25 mouse cellular contexts compared by ENCODE assay signal in the genomic region with DNA sequence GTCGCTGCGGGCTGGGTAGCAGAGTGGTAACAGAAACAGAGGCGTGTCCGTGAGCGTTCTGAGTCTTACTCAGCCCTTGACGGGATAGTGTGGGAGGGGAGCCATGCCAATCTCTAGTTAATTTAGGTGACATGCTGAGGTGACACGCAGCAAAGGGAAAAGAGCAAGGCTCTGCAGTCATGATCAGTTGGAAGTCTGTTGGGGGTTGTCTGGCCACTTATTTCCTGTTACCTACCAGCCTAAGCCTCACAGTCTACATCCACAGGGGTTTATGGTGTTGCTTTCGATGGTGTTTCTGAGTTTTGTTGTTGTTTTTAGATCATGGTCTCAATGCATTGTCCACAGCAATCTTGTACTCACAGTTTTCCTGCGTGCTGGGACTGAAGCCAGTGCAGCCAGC. TPM values are rescaled to one million over a fixed set of nuclear protein-coding genes. Genes with fewer than 3 reads are reported as not detected.
DNase-seq lines count a peak whose midpoint lies in the region; ATAC-seq and TF ChIP-seq lines count a peak whose summit lies in the region.
"Had no signal": no experiment of that assay in that cellular context is flagged by ENCODE, and none has a peak within 500 bp of the region (broad histone marks: within the 10 kb centered on the region; RNA-seq: fewer than 3 reads in every experiment).

No protein-coding gene starts in this region.

- peak overlapping the region; percentile 36; the same call in 1 of the 2 replicates for H3K27ac ChIP-seq in layer of hippocampus, adult 2 months
- H3K27ac ChIP-seq in heart, postnatal 0 days (ENCODE audit: low read depth), result peak overlapping the region; percentile 76
- H3K27ac ChIP-seq: embryonic facial prominence, embryonic 10.5 days; forebrain, embryonic 15.5 days; hindbrain, embryonic 14.5 days; intestine, embryonic 15.5 days; kidney, embryonic 15.5 days; limb, embryonic 13.5 days; liver, embryonic 13.5 days; midbrain, embryonic 12.5 days had no signal

- ATAC-seq in heart, postnatal 0 days (ENCODE audit: insufficient read depth, low read depth), result peak; percentile 48; the same call in 1 of the 2 replicates
- ATAC-seq: forebrain, embryonic 15.5 days; intestine, embryonic 15.5 days had no signal

- H3K9me3 ChIP-seq in heart, postnatal 0 days (replicated peaks; ENCODE audit: control insufficient read depth, low read length), result no peaks in the 10 kb centered on the region
- H3K9me3 ChIP-seq: embryonic facial prominence, embryonic 10.5 days; forebrain, embryonic 15.5 days; intestine, embryonic 15.5 days; kidney, embryonic 15.5 days; limb, embryonic 13.5 days; liver, embryonic 13.5 days; midbrain, embryonic 12.5 days had no signal

- H3K9ac ChIP-seq in heart, postnatal 0 days (replicated peaks; ENCODE audit: low read depth, low read length), result no peak overlapping the region
- H3K9ac ChIP-seq: forebrain, embryonic 15.5 days; hindbrain, embryonic 14.5 days; intestine, embryonic 15.5 days; kidney, embryonic 15.5 days; limb, embryonic 13.5 days; liver, embryonic 13.5 days; midbrain, embryonic 12.5 days had no signal

- peak overlapping the region; percentile 19; the same call in 1 of the 2 replicates for H3K4me2 ChIP-seq in heart, postnatal 0 days (ENCODE audit: low read depth, low read length)
- H3K4me2 ChIP-seq: forebrain, embryonic 15.5 days; hindbrain, embryonic 14.5 days; intestine, embryonic 15.5 days; kidney, embryonic 15.5 days; limb, embryonic 13.5 days; liver, embryonic 13.5 days; midbrain, embryonic 12.5 days had no signal

- H3K4me3 ChIP-seq in layer of hippocampus, adult 2 months, result no peak overlapping the region
- H3K4me3 ChIP-seq in heart, postnatal 0 days (ENCODE audit: low read depth, low read length), result no peak overlapping the region
- H3K4me3 ChIP-seq: embryonic facial prominence, embryonic 10.5 days; forebrain, embryonic 15.5 days; intestine, embryonic 15.5 days; kidney, embryonic 15.5 days; limb, embryonic 13.5 days; liver, embryonic 13.5 days; midbrain, embryonic 12.5 days had no signal

- intact Hi-C loops in heart, postnatal 25 days (cut with DNase I), result loop anchor here (5.0 kb wide), 1 partner anchor 38 kb away; no protein-coding TSS in a partner anchor

- TF ChIP-seq EP300 in heart, postnatal 0 days (IDR thresholded peaks at IDR 0.05; ENCODE audit: low read depth), result no peak

- DNase-seq in heart, adult 11 months, result peak; percentile 92
- DNase-seq in heart, postnatal 25 days (ENCODE audit: low spot score), result no peak
- no peak for DNase-seq in layer of hippocampus, adult 2 months (ENCODE audit: low spot score in 2 of 2)
- DNase-seq in layer of hippocampus, adult 8-10 months (ENCODE audit: low spot score in 2 of 2), result no peak
- DNase-seq in heart, postnatal 0 days (ENCODE audit: low spot score), result peak; percentile 41
- no peak for DNase-seq in urinary bladder, postnatal 10 days (ENCODE audit: low spot score)
- DNase-seq in adrenal gland, adult 18-20 months (ENCODE audit: low spot score in 2 of 2), result no peak
- DNase-seq in adrenal gland, adult 2 months, result no peak
- DNase-seq: adrenal gland, postnatal 25 days; cerebellum, adult 11 months; cerebellum, adult 9-11 months; gastrocnemius, postnatal 14 days; layer of hippocampus, adult 9-11 months; liver, embryonic 13.5 days; lung, adult 2 months; lung, postnatal 14 days; right cerebral cortex, postnatal 14 days had no signal

- WGBS in heart, postnatal 0 days, result 37% methylated on average over 9 of the region's 9 CpGs

- no peaks in the 10 kb centered on the region for H3K36me3 ChIP-seq in heart, postnatal 0 days (replicated peaks; ENCODE audit: control insufficient read depth, insufficient read depth, low read length)
- H3K36me3 ChIP-seq: forebrain, embryonic 15.5 days; intestine, embryonic 15.5 days; midbrain, embryonic 12.5 days had no signal

- no peaks in the 10 kb centered on the region for H3K27me3 ChIP-seq in heart, postnatal 0 days (ENCODE audit: control insufficient read depth, insufficient read depth, low read length)
- H3K27me3 ChIP-seq: CH12.LX; forebrain, embryonic 15.5 days; intestine, embryonic 15.5 days; kidney, embryonic 15.5 days; limb, embryonic 13.5 days; liver, embryonic 13.5 days; midbrain, embryonic 12.5 days had no signal

- TF ChIP-seq CTCF in layer of hippocampus, adult 2 months (conservative IDR thresholded peaks at IDR 0.05), result no peak
- no peak for TF ChIP-seq CTCF in heart, postnatal 0 days (IDR thresholded peaks at IDR 0.05; ENCODE audit: low read depth)

- peaks cover 43% of the 10 kb centered on the region for H3K4me1 ChIP-seq in heart, postnatal 0 days (ENCODE audit: control insufficient read depth, insufficient read depth)
- H3K4me1 ChIP-seq: forebrain, embryonic 15.5 days had no signal

RNA-seq across cellular contexts. Expression of gene Aak1, which starts 21.0 kb away (rescaled TPM):
- total RNA-seq in heart, postnatal 25 days (2021), result 10 to 100 TPM; 75.4 to 89.1 TPM
- total RNA-seq in layer of hippocampus, adult 2 months (2021), result 100 to 1,000 TPM; 445 to 462 TPM
- total RNA-seq in layer of hippocampus, adult 8-10 months (2022), result 100 to 1,000 TPM; 392 to 484 (median 448) TPM
- total RNA-seq in heart, postnatal 0 days (2014; rRNA removed; ENCODE audit: low replicate concordance), result 24.9 and 46.7 TPM in 2 replicates
- 9.2 and 10.0 TPM in 2 replicates for polyA plus RNA-seq in heart, postnatal 0 days (2015; fragmentation: Nextera tagmentation; extraction: Ambion mirVana)
- 100 to 1,000 TPM; 104 to 109 TPM for total RNA-seq in adrenal gland, adult 18-20 months (2021)
- total RNA-seq in adrenal gland, adult 2 months (2021), result 100 to 1,000 TPM in 1 of 2 experiments, 10 to 100 TPM in 1; 97.0 to 100 TPM
- 23.0 and 30.3 TPM in 2 replicates for polyA plus RNA-seq in adrenal gland, adult 2 months (2012; rRNA removed)

Comparison
In these comparisons a context has a peak if more than half of its experiments do, and no peak if none do; other contexts are left out.
1. DNase-seq: peak in heart, adult 11 months (single experiment) and heart, postnatal 0 days (single experiment); none in heart, postnatal 25 days (single experiment), layer of hippocampus, adult 2 months (0 of 2), layer of hippocampus, adult 8-10 months (0 of 2), urinary bladder, postnatal 10 days (single experiment), adrenal gland, adult 18-20 months (0 of 2) and adrenal gland, adult 2 months (single experiment).